Comparison of ENCODE assay signal across 15 mouse cellular contexts in genomic region chr14:20903137-20903536, GRCm38 (mm10).
"Had no signal": no experiment of that assay in that cellular context is flagged by ENCODE, and none has a peak within 500 bp of the region (broad histone marks: within the 10 kb centered on the region; RNA-seq: fewer than 3 reads in every experiment).

No protein-coding gene starts in this region.

- H3K9me3 ChIP-seq: limb, embryonic 12.5 days; limb, embryonic 15.5 days; liver, embryonic 13.5 days; megakaryocyte, embryonic 14.5 days; midbrain, embryonic 10.5 days; midbrain, embryonic 13.5 days had no signal

- H3K9ac ChIP-seq: limb, embryonic 12.5 days; limb, embryonic 15.5 days; liver, embryonic 13.5 days; midbrain, embryonic 13.5 days had no signal

- H3K4me3 ChIP-seq: left cerebral cortex, adult 2 months; limb, embryonic 12.5 days; limb, embryonic 15.5 days; liver, embryonic 13.5 days; megakaryocyte, embryonic 14.5 days; midbrain, embryonic 10.5 days; midbrain, embryonic 13.5 days had no signal

- H3K4me1 ChIP-seq: limb, embryonic 12.5 days; limb, embryonic 15.5 days; liver, embryonic 13.5 days; midbrain, embryonic 10.5 days; midbrain, embryonic 13.5 days had no signal

- H3K4me2 ChIP-seq: limb, embryonic 12.5 days; limb, embryonic 15.5 days; liver, embryonic 13.5 days; midbrain, embryonic 13.5 days had no signal

- H3K27me3 ChIP-seq: limb, embryonic 12.5 days; limb, embryonic 15.5 days; liver, embryonic 13.5 days; megakaryocyte, embryonic 14.5 days; midbrain, embryonic 13.5 days had no signal

- DNase-seq: kidney, postnatal 36 days; layer of hippocampus, postnatal 36 days; liver, embryonic 13.5 days; lung, adult 2 months; lung, postnatal 36 days; thymus, adult 18-20 months; thymus, postnatal 36 days had no signal

- ATAC-seq: midbrain, embryonic 13.5 days; midbrain, embryonic 16.5 days had no signal

- H3K36me3 ChIP-seq: limb, embryonic 12.5 days; limb, embryonic 15.5 days; liver, embryonic 13.5 days; midbrain, embryonic 10.5 days; midbrain, embryonic 13.5 days had no signal

- H3K27ac ChIP-seq: kidney, postnatal 0 days; left cerebral cortex, adult 2 months; limb, embryonic 12.5 days; limb, embryonic 15.5 days; liver, embryonic 13.5 days; midbrain, embryonic 10.5 days; midbrain, embryonic 13.5 days had no signal
